Mouse (Mus musculus) forebrain, embryonic 14.5 days (tissue): ENCODE measurements around the gene F8. TPM values are rescaled to one million over a fixed set of nuclear protein-coding genes. Genes with fewer than 3 reads are reported as not detected.
"Not testable (repeated sequence)": the region's sequence is repeated elsewhere in the genome, so short reads cannot be mapped to it uniquely, and the experiment has no call there.

ENCODE experiments used
- ATAC-seq: fragments of 200-750 bp; cut with Nextera tagmentation; 2 replicates; pipeline ENCODE4 v1.8.0; 2017; ENCODE audit warnings: mild to moderate bottlenecking, moderate library complexity
- DNase-seq: peaks from one replicate; pipeline ENCODE4 v3.0.0-alpha.2; 2015; ENCODE audit warnings: low spot score
- H3K27ac ChIP-seq: fragments of 300-500 bp; sonication (generic); 2 replicates; pipeline ENCODE4 v1.5.1; 2014; ENCODE audit warnings: low read depth, mild to moderate bottlenecking, control low read depth, low read length, moderate library complexity
- H3K27me3 ChIP-seq: fragments of 300-500 bp; sonication (generic); replicated peaks from 2 replicates; pipeline ENCODE4 v1.6.1; 2014; ENCODE audit warnings: low read length, control low read depth, mixed read lengths; ENCODE audit not compliant: control insufficient read depth, insufficient read depth
- H3K36me3 ChIP-seq: fragments of 300-500 bp; sonication (generic); 2 replicates; pipeline ENCODE4 v1.6.1; 2014; ENCODE audit warnings: low read length, control low read depth; ENCODE audit not compliant: control insufficient read depth, insufficient read depth
- H3K4me1 ChIP-seq: fragments of 300-500 bp; sonication (generic); 2 replicates; pipeline ENCODE4 v1.6.1; 2014; ENCODE audit warnings: antibody characterized with exemption, low read length, control low read depth; ENCODE audit not compliant: control insufficient read depth, insufficient read depth
- H3K4me2 ChIP-seq: fragments of 300-500 bp; sonication (generic); 2 replicates; pipeline ENCODE4 v1.6.1; 2014; ENCODE audit warnings: mild to moderate bottlenecking, control low read depth, low read length
- H3K4me3 ChIP-seq: fragments of 300-500 bp; sonication (generic); 2 replicates; pipeline ENCODE4 v1.5.1; 2014; ENCODE audit warnings: low read depth, low read length, control low read depth
- H3K9ac ChIP-seq: fragments of 300-500 bp; sonication (generic); 2 replicates; pipeline ENCODE4 v1.6.1; 2014; ENCODE audit warnings: mild to moderate bottlenecking, low read length, control low read depth, moderate library complexity
- H3K9me3 ChIP-seq: fragments of 300-500 bp; sonication (generic); replicated peaks from 2 replicates; pipeline ENCODE4 v1.6.1; 2016; ENCODE audit warnings: low read length, control low read depth, mixed read lengths; ENCODE audit not compliant: control insufficient read depth
- WGBS: fragments of 180-500 bp; shearing (Covaris S2); extraction: QIAGEN DNeasy Blood & Tissue Kit; methylation state at CpG from one replicate; pipeline ENCODE4 v1.1.7; 2014; 5-methylcytosine and 5-hydroxymethylcytosine counted together
- polyA plus RNA-seq: library from polyadenylated mRNA; unstranded; fragments of >200 nt; fragmentation: Nextera tagmentation; extraction: Ambion mirVana; gene quantifications from 2 replicates; pipeline ENCODE4 v1.2.1, GENCODE M21; 2014

The F8 gene
- polyA plus RNA-seq, 1 experiment from 2014 or later, result 1.9 TPM

DNA sequence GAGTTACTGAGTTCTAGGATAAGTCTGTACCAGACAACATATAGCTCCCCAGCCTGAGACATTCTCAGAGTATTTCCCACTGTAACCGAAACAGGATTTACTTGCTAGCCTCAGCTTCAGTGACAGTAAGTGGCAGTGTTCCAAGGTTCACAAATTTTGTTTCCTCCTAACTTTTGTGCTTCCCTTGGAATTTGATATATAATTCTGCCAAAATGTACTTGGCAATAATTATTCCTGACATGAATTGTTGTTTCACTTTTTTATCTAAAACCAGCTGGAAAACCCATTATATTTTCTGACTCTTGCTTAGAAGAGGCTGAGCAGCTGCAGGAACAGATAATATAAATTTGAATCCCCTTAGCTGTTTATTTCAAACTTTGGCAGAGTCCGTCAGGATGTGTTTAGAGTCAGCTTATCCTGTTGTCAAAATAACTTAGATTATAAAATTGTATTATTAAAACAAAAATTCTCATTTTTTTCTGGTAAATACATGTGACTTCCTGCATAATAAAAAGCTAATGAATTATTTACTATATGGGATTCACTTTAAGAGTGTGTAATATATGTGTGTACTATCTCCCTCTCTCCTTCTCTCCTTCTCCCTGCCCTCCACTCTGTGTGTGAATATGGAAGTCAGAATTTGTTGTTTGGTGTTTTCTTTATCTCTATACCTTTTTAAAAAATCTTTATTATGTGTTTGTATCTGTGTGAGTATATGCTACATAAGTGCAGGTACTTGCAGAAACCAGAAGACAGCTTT, 9.6 kb downstream of the F8 start:
- H3K9ac ChIP-seq, result no peak overlapping the region
- ATAC-seq (no peak), DNase-seq (no peak)
- no peaks in the 10 kb centered on the region for H3K27me3 ChIP-seq
- no peak overlapping the region for H3K4me2 ChIP-seq
- H3K9me3 ChIP-seq, result no peaks in the 10 kb centered on the region
- H3K27ac ChIP-seq, result no peak overlapping the region
- WGBS, result 82% methylated on average over 2 of the region's 2 CpGs
- H3K4me1 ChIP-seq, result no peaks in the 10 kb centered on the region
- no peaks in the 10 kb centered on the region for H3K36me3 ChIP-seq
- H3K4me3 ChIP-seq, result no peak overlapping the region

DNA sequence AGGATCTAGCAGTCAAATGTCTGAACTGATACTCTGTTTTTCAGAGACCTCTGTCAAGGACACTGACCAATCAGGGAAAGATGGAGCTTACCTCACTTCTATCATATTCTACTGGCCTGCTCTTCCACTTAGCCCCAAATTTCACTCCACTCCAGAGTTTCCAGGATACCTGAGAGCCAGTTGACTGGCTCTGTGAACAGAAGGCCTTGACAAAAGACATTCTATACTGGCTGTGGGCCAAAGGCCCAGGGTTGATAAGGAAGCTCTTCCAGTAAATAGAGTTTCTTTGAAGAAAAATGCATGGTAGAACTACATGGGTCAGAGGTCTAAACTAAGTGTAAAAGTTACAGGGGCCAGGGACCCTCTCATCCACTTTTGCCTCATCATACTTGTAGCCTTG, 12.2 kb downstream of the F8 start:
- DNase-seq (no peak), ATAC-seq (no peak)
- H3K9me3 ChIP-seq, result no peaks in the 10 kb centered on the region
- no peaks in the 10 kb centered on the region for H3K4me1 ChIP-seq
- no peaks in the 10 kb centered on the region for H3K27me3 ChIP-seq
- H3K9ac ChIP-seq, result no peak overlapping the region
- no peaks in the 10 kb centered on the region for H3K36me3 ChIP-seq
- H3K27ac ChIP-seq, result no peak overlapping the region
- no peak overlapping the region for H3K4me3 ChIP-seq
- H3K4me2 ChIP-seq, result no peak overlapping the region

DNA sequence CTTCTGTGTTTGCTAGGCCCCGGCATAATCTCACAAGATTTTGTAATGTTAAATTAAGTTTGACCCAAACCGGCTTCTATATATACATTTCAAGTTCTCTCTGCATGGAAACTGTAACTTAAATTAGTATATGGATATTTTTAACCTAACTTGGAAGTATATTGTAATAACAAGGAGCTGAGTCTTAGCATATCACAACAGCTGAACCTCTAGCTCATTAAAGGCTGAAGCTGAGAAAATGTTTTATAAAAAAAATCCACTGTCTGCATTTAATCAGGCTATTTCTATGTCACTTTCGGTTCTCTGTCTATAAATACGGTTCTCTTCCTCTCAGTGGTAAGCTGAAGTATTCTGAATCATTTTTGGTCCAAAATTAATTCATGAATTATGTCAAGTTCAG, 58.9 kb downstream of the F8 start:
- H3K36me3 ChIP-seq, result no peaks in the 10 kb centered on the region
- DNase-seq (no peak), ATAC-seq (no peak)
- H3K9me3 ChIP-seq, result no peaks in the 10 kb centered on the region
- H3K27me3 ChIP-seq, result no peaks in the 10 kb centered on the region
- H3K4me2 ChIP-seq, result no peak overlapping the region
- H3K4me1 ChIP-seq, result no peaks in the 10 kb centered on the region
- H3K9ac ChIP-seq, result no peak overlapping the region
- no peak overlapping the region for H3K27ac ChIP-seq
- WGBS, result 87% methylated on average over 4 of the region's 4 CpGs
- no peak overlapping the region for H3K4me3 ChIP-seq

DNA sequence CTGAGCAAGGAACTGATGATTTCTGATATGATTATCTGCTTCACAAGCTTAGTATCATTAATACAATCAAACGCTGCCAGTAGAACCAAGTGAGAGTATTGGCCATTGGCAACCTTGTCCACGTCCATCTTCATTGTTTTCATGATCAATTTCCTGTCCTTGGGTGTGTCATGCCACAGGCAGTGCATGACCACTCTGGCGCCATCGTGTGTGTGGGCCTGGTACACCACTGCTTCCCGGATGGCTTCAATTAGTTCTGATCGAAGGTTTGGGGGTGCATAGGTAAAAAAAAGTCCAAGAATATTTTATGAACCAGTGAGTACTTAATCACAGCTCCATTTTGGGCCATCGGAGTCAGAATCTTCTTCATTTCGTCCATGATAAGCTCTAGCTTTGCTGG, 110.7 kb downstream of the F8 start:
- 67% methylated on average over 8 of the region's 8 CpGs for WGBS
- Histone ChIP-seq H3K27ac (no peak overlapping the region), H3K9ac (no peak overlapping the region), H3K36me3 (no peaks in the 10 kb centered on the region), H3K4me1 (no peaks in the 10 kb centered on the region), H3K4me3 (no peak overlapping the region), H3K9me3 (no peaks in the 10 kb centered on the region), H3K27me3 (no peaks in the 10 kb centered on the region), H3K4me2 (no peak overlapping the region)
- ATAC-seq (no peak), DNase-seq (no peak)

DNA sequence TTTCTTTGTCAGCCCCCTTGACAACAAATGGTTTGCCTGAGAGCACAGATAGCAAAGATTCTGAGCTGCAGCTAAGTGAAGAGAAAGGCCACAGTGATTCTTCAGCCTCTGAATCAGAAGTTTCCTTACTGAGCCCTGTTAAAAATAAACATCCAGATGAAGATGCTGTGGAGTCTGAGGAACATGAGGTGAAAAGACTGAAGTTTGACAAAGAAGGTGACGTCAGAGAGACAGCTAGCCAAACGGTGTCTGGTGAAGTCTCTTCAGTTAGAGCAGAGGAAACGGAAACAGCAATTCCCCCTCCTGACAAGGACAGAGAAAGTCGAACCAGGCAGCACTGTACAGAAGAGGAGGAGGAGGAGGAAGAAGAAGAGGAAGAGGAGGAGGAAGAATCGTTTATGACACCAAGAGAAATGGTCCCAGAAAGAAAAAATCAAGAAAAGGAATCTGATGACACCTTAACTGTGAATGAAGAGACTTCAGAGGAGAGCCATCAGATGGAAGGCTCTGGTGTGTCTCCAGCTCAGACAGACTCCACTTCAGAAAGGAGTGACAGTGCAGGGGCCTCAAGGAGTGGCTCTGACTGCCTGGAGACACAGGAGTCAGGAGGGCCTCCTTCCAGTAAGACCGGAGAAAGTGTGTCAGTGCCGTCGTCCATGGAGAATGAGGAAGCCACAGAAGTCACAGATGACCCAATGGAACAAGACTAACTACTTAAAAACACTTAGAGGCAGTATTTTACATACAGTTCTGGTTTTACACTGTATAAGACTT, 148.6 kb downstream of the F8 start:
- H3K27ac ChIP-seq, H3K27me3 ChIP-seq, H3K4me1 ChIP-seq, H3K9me3 ChIP-seq, H3K4me2 ChIP-seq, ATAC-seq, H3K9ac ChIP-seq, DNase-seq, H3K36me3 ChIP-seq, H3K4me3 ChIP-seq: not testable (repeated sequence)
- 69% methylated on average over 8 of the region's 8 CpGs for WGBS

DNA sequence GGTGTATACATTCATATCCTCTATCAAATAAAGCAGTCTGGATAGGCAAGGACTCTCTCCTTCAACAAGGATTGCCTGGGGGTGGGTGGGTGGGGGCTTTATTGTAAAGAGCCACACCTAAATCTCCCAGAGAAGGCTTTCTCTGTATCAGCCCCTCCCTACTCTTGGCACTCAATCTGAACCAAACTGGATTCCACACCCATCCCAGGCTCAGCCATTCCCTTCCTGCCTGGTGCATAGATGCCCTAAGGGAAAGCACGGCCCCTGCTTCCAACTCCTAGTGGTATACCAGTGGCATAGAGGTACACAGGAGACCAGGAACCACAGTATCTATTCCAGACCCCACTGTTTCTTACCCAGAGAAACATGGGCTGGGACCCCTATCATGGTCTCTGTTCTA, 151.0 kb downstream of the F8 start:
- H3K4me1 ChIP-seq, result no peaks in the 10 kb centered on the region
- H3K27ac ChIP-seq, result no peak overlapping the region
- ATAC-seq (no peak), DNase-seq (no peak)
- WGBS, result 75% methylated on average over 1 of the region's 1 CpGs
- no peaks in the 10 kb centered on the region for H3K27me3 ChIP-seq
- H3K4me2 ChIP-seq, result no peak overlapping the region
- no peak overlapping the region for H3K9ac ChIP-seq
- no peaks in the 10 kb centered on the region for H3K9me3 ChIP-seq
- no peak overlapping the region for H3K4me3 ChIP-seq
- H3K36me3 ChIP-seq, result no peaks in the 10 kb centered on the region

DNA sequence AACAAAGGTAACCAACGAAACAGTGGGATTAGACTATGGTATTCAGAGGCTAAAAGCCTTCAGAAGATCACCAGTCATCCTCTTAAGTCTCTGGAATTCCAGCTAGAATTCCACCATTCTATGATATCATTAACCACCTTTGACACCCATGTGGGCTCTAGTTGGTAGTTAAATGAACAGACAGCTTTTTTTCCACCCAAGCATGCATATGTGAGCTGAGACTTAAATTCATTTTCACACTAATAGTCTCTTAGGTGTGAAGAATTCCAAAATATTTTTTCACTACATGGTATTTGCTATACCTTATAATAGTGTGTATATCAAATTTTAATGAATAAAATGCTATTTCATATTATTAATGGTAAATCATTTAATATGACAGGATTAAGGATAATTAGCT, 218.7 kb downstream of the F8 start, which contains the start of gene Smim9:
TSS of gene Smim9 (minus strand) at position 101 of the 400 bp plus-strand sequence.
- no peak for ATAC-seq
- H3K4me2 ChIP-seq, result no peak within 1 kb of the TSS
- no peaks in the 10 kb centered on the region for H3K4me1 ChIP-seq
- 50% methylated on average over 1 of the region's 1 CpGs for WGBS
- H3K9me3 ChIP-seq, result no peaks in the 10 kb centered on the region
- no peak within 1 kb of the TSS for H3K27ac ChIP-seq
- no peak for DNase-seq
- H3K4me3 ChIP-seq, result no peak within 1 kb of the TSS
- no peaks in the 10 kb centered on the region for H3K36me3 ChIP-seq
- H3K9ac ChIP-seq, result no peak within 1 kb of the TSS
- no peaks in the 10 kb centered on the region for H3K27me3 ChIP-seq

DNA sequence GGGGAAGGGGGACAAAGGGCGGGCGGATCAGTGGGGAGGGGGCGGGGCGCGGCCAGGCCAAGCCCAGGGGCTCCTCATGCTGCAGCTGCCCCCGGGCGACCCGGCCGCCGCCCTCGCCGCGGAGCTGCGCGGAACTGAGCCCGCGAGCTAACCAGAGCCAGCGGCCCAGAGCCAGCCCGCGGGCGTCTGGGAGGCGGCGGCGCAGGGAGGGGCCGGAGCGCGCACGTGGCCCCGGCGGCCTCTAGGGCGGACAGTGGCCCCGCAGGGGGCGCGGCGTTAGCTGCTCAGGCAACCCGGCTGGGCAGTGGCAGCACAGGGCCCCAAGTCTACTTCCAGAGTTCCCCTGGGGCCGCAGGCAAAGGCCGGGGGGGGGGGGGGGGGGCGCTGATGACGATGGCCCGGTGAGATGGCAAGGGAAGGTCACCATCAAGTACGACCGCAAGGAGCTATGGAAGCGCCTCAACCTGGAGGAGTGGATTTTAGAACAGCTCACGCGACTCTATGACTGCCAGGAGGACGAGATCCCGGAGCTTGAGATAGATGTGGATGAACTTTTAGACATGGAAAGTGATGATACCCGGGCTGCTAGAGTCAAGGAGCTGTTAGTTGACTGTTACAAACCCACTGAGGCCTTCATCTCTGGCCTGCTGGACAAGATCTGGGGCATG, 226.7 kb downstream of the F8 start:
- H3K27ac ChIP-seq, result no peak overlapping the region
- H3K4me1 ChIP-seq, result no peaks in the 10 kb centered on the region
- peak; percentile 78 for ATAC-seq
- 31% methylated on average over 38 of the region's 49 CpGs for WGBS
- H3K4me2 ChIP-seq, result peak overlapping the region; percentile 55
- peak; percentile 18 for DNase-seq
- H3K4me3 ChIP-seq, result peak overlapping the region; percentile 37
- no peaks in the 10 kb centered on the region for H3K36me3 ChIP-seq
- H3K9ac ChIP-seq, result peak overlapping the region; percentile 54
- H3K9me3 ChIP-seq, result no peaks in the 10 kb centered on the region
- H3K27me3 ChIP-seq, result no peaks in the 10 kb centered on the region

DNA sequence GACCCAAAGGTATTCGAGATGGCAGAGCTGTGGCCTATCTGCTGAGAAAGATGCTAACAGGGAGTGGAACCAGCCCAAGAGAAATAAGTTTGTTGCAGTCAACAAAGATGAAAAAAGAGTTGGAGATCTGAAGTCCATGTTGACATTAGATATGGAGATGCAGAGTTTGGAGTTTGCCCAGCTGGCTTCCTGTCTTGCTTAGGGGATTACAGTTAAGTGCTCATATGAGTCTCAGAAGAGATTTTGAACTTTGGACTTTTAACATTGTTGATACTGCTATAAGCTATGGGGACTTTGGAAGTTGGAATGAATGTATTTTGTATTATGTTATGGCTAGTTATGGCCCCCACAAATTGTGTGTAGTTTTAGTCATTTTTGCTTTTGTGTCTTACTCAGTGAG, 230.2 kb downstream of the F8 start:
- Histone ChIP-seq H3K9me3 (no peaks in the 10 kb centered on the region), H3K27me3 (no peaks in the 10 kb centered on the region), H3K36me3 (no peaks in the 10 kb centered on the region), H3K4me3 (no peak overlapping the region), H3K9ac (no peak overlapping the region), H3K27ac (no peak overlapping the region), H3K4me1 (no peaks in the 10 kb centered on the region), H3K4me2 (no peak overlapping the region)
- DNase-seq, result no peak
- no peak for ATAC-seq
- WGBS, result 57% methylated on average over 1 of the region's 1 CpGs
